Mouse (Mus musculus): ENCODE results near the gene Ccl27a.

GRCm38 (mm10) chr4:41759656-41760287 is 14.3 kb downstream of the Ccl27a start:
- TF ChIP-seq CTCF (IDR thresholded peaks at IDR 0.05; ENCODE audit: extremely low read depth, insufficient read depth, low read length), result no peak
- no peak for TF ChIP-seq POLR2A (IDR thresholded peaks at IDR 0.05; ENCODE audit: extremely low read depth, insufficient read depth, low read length)
